Mouse (Mus musculus) hematopoietic stem cell, adult 5-6 weeks (primary cell): ENCODE data around the gene Nckap5l. TPM values are rescaled to one million over a fixed set of nuclear protein-coding genes. Genes with fewer than 3 reads are reported as not detected.
"Not testable (repeated sequence)": the region's sequence is repeated elsewhere in the genome, so short reads cannot be mapped to it uniquely, and the experiment has no call there.

Experiments
- ATAC-seq, 2 experiments: fragments of 125-278 bp in 1 of 2; replicated peaks in 1 of 2; 2 replicates each; pipeline ENCODE4 v1.8.0; 2016 to 2017; ENCODE audit warnings: inconsistent platforms in 2 of 2, mild to moderate bottlenecking in 2 of 2, moderate number of reproducible peaks in 2 of 2, low read depth in 1 of 2, moderate TSS enrichment in 1 of 2; ENCODE audit not compliant: low FRiP score in 2 of 2, poor library complexity in 2 of 2, severe bottlenecking in 2 of 2, insufficient read depth in 1 of 2, low TSS enrichment in 1 of 2
- total RNA-seq: library from RNA; stranded (forward); fragments of 172-1452, 232-1000 nt; gene quantifications from 2 replicates; pipeline ENCODE4 v1.2.3, GENCODE M21; 2017

Nckap5l gene
- total RNA-seq, 1 experiment from 2014 or later, result 0.89 TPM

- no peak for ATAC-seq
Measured at GRCm38 (mm10) chr15:99390472-99391401, 66.8 kb downstream of the Nckap5l start.

- peak; percentile 42 to 48 for ATAC-seq
Measured at GRCm38 (mm10) chr15:99387976-99388375, 69.6 kb downstream of the Nckap5l start.

- no peak for ATAC-seq
Measured at GRCm38 (mm10) chr15:99386796-99387195, 70.8 kb downstream of the Nckap5l start.

DNA sequence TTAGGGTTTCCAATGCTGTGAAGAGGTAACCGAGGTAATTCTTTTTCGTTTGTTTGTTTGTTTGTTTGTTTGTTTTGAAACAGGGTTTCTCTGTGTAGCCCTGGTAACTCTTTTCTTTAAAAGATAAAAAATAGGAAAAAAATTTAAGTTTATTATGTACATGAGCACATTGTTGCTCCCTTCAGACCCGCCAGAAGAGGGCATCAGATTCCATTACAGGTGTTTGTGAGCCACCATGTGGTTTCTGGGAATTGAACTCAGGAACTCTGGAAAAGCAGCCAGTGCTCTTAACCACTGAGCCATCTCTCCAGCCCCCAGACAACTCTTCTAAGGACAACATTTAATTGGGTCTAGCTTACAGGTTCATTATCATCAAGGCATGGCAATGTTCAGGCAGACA, 71.4 kb downstream of the Nckap5l start:
- ATAC-seq, result not testable (repeated sequence)

DNA sequence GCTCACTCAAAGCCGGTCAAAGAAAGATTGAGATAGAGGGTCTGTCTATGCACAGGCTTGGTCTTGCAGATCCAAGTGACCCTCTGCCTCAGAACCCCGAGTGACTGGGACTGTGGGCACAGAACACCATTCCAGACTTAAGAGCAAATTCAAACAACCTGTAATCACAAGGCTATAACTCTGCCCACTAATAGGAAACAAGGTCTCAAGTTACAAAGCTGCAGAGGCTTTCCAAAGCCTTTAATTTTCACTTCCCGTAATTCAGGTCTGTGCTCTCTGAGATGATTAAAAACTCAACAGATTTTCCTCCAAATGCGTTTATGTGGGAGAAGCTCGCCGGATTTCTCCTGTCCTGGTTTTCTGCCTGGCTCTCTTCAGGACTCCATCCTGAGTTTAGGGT, 73.5 kb downstream of the Nckap5l start:
- ATAC-seq, result no peak

- ATAC-seq, result no peak
Measured at GRCm38 (mm10) chr15:99382893-99383292, 74.7 kb downstream of the Nckap5l start.

DNA sequence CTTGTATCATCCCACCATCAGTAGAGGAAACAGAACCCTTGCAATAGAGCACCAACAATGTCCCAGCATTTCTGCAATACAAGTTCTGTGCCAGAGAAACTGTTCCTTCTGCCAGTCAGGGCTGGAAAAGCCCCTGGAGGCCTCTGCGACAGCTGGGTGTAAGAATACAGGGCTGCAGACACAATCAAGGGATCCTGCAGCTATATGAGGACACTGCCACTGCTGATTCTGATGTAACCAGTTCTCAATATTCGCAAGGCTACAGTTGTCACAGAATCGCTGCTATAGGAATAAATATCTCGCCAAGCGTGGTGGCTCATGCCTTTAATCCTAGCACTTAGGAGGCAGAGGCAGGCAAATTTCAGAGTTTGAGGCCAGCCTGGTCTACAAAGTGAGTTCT, 81.3 kb downstream of the Nckap5l start:
- no peak for ATAC-seq

DNA sequence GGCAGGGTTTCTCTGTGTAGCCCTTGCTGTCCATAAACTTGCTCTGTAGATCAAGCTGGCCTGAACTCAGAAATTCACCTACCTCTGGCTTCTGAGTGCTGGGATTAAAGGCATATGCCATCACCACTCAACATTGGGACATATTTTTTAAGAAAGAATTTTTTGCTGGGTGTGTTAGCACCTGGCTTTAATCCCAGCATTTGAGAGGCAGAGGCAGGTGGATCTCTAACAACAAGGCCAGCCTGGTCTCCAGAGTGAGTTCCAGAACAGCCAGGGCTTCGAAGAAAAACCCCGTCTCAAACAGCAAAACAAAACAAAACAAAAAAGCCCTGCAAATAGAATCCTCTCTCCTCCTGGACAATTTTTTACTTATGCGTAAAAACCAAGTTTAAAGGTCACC, 82.0 kb downstream of the Nckap5l start:
- ATAC-seq, result no peak

GRCm38 (mm10) chr15:99375036-99375435, 82.5 kb downstream of the Nckap5l start:
- ATAC-seq, result no peak

- ATAC-seq, result no peak
Measured at GRCm38 (mm10) chr15:99372761-99373160, 84.8 kb downstream of the Nckap5l start.

Other genes starting within 250 kb of the Nckap5l start
- gene Kcnh3, start 232.9 kb downstream of the Nckap5l start, total RNA-seq, result not detected in 2 replicates
- 46.5 and 58.8 TPM in 2 replicates for gene Mcrs1, start 205.8 kb downstream of the Nckap5l start, total RNA-seq
- gene Prpf40b, start 162.7 kb downstream of the Nckap5l start, total RNA-seq, result 16.4 and 22.0 TPM in 2 replicates
- 0.05 TPM in 1 of 2 replicates, not detected in the other for gene Fam186b, start 161.9 kb downstream of the Nckap5l start, total RNA-seq
- 16.5 and 20.1 TPM in 2 replicates for gene Fmnl3, start 87.3 kb downstream of the Nckap5l start, total RNA-seq
- 120 and 133 TPM in 2 replicates for gene Tmbim6, start 64.9 kb downstream of the Nckap5l start, total RNA-seq
- gene Bcdin3d, start 17.0 kb upstream of the Nckap5l start, total RNA-seq, result 7.1 and 7.2 TPM in 2 replicates
- gene Faim2, start 70.4 kb upstream of the Nckap5l start, total RNA-seq, result not detected in 2 replicates
- not detected in 2 replicates for gene Aqp2, start 121.3 kb upstream of the Nckap5l start, total RNA-seq
- not detected in 2 replicates for gene Aqp5, start 133.0 kb upstream of the Nckap5l start, total RNA-seq
- gene Aqp6, start 143.7 kb upstream of the Nckap5l start, total RNA-seq, result not detected in 2 replicates
- gene Racgap1, start 193.9 kb upstream of the Nckap5l start, total RNA-seq, result 47.7 and 50.2 TPM in 2 replicates
- gene Asic1, start 212.6 kb upstream of the Nckap5l start, total RNA-seq, result not detected in 2 replicates
- 29.7 and 39.1 TPM in 2 replicates for gene Smarcd1, start 244.4 kb upstream of the Nckap5l start, total RNA-seq
- gene Gm17349, start 247.7 kb upstream of the Nckap5l start, total RNA-seq, result not detected in 2 replicates